Mouse (Mus musculus) small intestine, adult 2 months (tissue): ENCODE results near the gene Snd1.

Source experiments
- CTCF ChIP-seq: fragments of 200-500 bp; IDR thresholded peaks from 2 replicates; pipeline ENCODE4 v1.5.1; 2012; ENCODE audit warnings: low read depth, mild to moderate bottlenecking, control low read depth, inconsistent platforms, low read length, moderate library complexity, mixed read lengths; ENCODE audit not compliant: insufficient replicate concordance, insufficient read length; ENCODE audit errors: extremely low read depth
- POLR2A ChIP-seq: fragments of 200-500 bp; IDR thresholded peaks from 2 replicates; pipeline ENCODE4 v1.6.1; 2012; ENCODE audit warnings: low read depth, mild to moderate bottlenecking, control low read depth, inconsistent platforms, low read length, moderate library complexity

DNA sequence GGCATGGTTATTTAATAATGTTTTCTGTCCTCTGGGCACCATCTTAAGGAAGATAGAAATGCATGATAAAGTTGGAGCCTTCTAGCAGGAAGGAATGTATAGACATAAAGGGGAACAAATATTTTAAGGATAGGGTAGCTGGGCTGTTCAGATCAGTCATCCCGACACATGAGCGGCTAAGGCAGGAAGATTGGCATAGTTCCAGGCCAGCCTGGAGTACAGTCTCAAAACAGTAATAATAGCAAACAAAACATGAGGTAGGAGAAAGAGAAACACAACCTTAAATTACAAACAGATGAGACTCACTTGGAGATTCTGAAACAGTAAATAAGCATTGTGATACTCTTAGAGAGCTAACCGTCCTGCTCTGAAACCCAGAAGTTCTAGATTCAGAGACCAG lies 276.2 kb downstream of the Snd1 start:
- TF ChIP-seq CTCF = no peak
- TF ChIP-seq POLR2A = no peak
